Mouse (Mus musculus) NIH3T3 (cell line): ENCODE data around the gene Polr3h.

ENCODE experiments used
- DNase-seq: peaks from one replicate; pipeline ENCODE4 v3.0.0-alpha.2; 2012; ENCODE audit warnings: low read depth

Gene Polr3h

DNA sequence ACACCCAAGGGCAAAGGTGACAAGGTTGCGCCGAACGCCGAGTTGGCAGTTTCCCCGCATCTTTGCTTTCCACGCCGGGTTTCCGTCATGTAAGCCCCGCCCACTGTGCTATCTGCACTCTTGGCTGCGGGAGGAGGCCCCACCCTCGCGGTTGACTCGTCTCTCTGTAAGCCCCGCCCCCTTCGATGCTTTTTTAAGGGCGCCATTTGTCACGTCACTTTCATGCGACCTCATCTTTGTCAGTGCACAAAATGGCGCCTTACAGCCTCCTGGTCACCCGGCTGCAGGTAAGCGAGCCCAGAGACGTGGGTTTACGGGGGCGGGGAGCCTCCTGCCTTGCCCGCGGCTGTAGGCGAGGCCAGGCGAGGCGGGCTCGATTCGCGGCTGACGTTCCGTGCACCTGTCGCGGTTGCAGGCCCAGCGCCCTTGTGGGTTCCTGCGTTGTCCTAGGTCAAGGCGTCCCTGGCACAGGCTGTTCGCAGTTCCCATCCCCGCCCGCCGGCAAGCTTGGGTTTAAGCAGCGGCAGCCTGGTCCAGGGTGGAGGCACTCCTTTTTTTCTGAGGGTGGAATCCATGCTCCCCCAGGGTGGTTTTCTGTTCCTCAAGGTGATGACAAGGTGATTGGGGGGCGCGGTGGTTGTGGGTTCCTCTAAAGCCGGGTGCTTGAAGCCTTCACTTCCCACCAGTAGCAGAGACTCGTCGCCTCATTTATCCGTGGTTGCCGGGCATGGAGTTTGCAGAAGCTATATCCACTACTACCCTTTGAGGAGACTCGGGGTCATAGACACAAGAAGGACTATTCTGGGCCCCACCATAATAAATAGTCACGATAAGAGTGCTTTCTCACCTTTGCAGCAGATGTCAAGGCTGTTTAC is 53.5 kb downstream of the Polr3h start, which contains the start of gene Aco2:
TSS of gene Aco2 (plus strand) at position 48 of the 875 bp plus-strand sequence.
- DNase-seq = peak; percentile 100

DNA sequence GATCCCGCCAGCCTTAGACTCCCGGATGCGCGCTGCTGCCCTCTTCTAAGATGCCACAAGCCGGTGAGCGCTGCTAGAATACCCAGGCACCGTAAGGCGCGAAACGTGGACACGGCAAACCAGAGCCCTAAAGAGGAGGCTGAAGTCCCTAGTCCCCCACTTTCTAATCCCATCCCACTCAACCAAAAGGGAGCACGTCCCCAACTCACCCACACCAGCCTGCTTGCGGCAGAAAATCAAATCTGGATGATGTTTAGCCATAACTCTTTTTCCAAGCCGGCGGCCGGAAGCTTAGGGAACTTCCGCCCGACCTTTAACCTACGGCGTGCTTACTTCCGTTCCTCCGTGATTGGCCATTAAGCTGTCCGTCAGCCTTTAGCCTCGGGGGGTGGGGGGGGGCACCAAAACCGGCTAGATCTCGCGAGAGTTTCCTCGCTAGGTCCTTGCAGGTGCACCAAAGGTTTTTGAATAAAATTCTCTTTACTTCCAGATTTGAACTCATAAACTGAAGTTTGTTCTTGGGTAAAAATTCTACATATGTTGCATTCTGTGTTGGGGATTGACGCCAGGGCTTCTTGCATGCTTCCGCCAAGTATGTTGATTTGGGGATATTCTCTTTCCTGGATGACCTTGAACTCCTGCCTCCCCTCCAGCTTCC is 54.3 kb downstream of the Polr3h start, which contains the start of gene Phf5a:
TSS of gene Phf5a (minus strand) at position 308 of the 658 bp plus-strand sequence.
- DNase-seq = peak; percentile 98

DNA sequence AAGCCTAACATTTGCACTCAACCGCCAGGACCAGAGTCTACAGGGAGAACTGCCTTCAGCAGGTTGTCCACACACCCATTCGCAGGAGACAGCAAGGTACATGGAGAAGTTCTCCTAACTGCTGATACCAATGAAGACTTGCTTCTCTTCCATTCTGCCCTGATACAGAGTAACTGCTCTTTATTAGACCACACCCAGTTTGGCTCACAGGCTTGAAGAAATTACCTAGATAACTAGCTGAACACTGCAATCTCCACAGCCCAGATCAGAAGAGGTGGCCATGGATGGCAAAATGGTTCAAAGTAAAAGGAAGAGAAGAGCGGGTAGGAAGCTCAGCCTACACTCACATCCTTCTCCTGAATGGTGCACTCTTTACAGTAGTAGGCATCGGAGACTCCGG is 56.1 kb downstream of the Polr3h start:
- no peak for DNase-seq

DNA sequence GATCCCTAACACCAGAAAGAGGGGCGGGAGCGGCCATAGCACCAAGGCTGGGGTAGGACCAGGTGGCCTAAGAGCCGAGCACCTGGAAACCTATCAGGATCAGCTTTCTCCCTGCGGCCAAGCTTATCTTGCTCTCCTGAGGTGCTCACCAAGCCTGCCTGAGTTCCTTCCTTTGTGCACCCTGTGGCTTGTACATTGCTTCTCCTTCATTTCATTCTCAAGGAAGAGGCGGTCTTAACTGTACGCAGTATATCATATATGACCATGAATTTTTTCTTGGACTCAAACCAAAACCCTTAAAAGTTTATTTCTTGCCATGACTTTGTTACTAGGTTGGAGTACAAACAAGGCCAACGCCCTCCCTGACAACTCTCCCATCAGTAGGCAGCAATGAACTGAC is 61.8 kb downstream of the Polr3h start:
- no peak for DNase-seq

DNA sequence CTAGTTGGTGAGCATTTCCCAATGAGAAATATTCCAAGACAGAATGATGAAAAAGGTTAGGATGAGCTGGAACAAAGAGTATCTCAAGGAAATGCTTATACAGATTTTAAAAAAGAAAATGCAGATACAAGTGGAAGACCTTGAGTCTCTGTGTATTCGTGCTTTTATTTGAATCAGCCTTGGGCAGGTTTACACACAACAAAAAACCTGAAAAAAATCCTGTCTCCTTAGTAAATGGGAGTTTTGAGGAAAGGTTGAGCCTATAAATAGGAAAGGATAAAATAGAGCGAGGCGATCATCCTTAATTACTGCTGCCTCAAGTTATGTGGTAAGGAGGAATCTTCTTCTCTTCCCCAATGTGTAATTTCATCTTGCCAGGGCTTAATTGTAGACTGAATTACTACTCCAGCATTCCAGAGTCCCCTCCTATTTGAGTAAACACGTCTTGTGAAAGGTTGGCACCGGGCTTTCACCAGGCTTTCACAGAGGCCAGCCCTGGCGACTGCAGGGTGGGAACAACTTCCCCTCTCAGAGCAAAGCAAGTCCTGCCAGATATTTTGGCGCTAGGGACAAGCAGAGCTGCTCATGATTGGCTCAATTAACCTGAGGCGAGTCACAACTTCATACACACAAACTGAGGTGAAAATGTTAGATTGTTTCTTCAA is 65.4 kb downstream of the Polr3h start:
- peak; percentile 41 for DNase-seq

DNA sequence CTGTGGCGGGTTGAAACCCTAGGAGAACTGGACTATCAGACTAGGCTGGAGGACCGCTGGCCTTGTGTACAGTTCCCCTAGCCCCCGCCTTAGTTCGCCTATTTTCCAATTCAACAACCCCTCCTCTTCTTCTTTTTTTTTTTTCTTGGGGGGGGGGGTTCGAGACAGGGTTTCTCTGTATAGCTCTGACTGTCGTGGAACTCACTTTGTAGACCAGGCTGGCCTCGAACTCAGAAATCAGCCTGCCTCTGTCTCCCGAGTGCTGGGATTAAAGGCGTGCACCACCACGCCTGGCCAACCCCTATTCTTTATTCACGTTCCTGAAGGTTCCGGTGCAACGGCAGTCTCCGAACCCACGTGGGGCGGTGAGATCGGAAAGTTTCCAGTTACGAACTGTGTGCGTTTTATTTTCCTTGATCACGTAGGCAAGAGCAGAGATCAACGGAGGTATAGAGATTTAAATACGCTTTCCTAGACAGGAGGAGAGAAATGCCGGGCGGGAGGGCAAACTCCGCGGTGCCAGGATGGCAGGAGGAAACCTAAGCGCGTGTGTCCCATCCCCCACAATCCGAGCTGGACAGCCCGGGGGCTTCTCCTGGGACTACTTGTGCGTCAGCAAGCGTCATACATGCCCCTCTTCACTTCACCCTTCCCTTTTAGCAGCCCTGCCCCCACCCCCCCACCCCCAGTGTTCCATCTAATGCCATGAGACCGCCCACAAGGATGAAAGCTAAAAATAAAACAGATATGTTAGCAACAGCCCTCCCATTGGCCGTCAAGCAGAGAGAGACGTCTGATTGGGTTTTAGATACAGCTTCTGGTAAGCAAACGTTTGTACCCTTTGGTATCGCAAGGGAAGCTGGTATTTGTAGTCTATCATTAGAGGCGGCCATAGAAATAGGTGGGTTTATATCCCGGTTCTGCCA is 66.4 kb downstream of the Polr3h start:
- peak; percentile 95 for DNase-seq

DNA sequence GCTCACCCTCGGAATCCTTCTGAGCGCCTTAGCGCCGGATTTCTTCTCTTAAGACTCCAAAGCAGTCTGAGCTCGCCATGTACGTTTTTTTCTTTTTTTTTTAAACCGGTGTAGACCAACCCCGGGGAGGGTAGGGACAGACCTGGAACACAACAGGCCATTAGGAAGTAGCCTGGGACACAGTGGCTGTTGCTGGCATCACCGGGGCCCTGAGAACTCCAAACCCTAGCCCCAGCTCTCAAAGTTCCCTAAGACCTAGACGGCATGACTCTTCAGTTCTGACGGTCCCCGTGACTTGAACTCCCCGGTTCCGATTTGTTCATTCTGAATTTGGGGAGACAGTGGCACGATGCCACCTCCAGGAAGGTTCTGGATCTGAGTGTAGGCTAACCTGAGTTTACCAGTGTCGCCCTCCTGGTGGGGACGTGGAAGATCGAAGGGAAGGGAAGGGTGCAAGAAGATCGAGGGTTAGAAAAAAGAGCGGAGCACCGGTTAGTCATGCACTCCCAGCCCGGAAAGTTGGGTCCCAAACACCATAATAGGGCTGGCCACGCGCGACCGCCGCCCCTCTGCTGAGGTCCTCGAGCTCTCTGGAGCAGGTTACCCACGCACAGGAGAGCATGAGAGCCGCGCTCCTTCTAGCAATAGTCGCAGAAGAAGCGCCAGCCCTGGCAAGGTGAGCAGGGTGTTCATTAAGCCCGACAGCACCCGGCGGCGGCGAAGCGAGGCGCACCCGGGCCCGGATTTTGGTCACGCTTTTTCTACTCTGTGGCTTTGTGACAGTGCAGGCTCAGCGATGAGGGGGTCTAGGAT is 67.3 kb downstream of the Polr3h start, which contains the start of gene Tob2:
TSS of gene Tob2 (minus strand) at position 280 of the 813 bp plus-strand sequence.
- peak; percentile 80 for DNase-seq

DNA sequence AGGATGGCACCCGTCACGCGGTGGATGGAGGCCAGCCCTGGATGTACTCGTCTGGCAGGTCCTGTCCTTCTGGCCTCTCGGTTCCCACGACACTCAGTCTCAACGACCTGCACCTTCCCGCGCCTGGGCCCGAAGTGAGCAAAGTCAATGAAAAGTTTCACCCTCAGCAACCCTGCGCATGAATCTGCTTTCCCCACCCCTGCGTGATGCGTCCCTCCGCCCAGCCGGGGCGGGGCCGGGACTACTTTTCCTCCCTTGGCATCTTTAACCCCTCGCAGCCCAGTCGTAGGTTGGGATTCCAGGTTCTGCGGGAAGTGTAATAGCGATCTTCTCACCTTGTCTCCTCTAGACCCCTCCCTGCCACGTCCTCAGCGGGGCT is 67.9 kb downstream of the Polr3h start:
- DNase-seq = peak; percentile 94

DNA sequence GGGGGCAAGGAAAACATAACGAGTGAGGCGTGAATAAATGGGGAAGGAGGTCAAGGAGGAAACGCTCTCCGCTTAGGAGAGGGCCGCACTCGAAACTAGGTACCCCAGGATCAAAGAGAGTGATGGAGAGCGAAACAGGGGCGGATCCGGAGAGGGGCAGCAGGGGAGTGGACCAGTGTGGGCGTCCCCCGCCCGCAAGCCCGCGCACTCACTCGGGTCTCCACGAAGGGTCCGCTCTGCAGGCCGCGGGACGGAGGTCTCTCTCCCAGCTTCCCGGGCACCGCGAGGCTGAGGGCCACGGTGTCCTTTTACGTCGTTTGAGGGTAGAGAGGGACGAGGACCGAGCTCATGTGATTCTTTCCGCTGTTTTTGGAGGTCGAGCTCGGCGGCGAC is 68.3 kb downstream of the Polr3h start:
- peak; percentile 55 for DNase-seq

DNA sequence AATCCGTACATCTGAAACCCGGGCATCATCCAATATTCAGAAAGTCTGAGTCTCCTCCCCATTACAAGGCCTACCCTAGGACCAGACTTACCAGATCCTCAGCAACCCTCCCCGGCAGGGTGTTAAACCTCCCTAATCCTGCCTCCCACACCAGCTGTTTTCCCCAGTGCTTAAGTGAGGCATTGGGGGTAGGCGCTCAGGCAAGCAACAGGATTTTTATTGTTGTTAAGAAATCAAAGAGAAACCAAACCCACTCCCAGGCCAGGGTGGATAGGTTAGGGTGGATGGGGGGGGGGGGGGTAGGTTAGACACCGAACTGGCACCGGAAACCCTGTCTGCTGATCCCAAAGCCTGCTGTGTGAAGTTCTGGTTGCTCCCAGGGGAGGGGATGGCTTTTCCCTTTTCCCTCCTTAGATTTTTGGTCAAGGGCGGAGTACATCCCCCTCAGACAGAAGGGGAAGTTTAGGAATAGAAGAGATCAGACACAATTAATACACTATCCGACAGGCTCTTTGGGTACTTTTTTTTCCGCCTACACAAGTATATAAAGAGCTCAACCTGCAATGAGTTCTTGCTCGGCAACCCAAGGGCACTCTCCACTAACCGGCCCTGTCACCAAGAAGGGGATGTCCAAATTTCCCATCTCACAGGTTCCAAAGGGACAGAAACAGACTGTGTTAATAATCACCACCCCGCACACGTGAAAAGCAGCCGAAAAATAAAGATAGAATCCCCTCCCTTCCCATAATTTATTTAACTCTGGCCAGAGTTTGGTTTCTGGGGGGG is 68.9 kb downstream of the Polr3h start:
- peak; percentile 34 for DNase-seq

DNA sequence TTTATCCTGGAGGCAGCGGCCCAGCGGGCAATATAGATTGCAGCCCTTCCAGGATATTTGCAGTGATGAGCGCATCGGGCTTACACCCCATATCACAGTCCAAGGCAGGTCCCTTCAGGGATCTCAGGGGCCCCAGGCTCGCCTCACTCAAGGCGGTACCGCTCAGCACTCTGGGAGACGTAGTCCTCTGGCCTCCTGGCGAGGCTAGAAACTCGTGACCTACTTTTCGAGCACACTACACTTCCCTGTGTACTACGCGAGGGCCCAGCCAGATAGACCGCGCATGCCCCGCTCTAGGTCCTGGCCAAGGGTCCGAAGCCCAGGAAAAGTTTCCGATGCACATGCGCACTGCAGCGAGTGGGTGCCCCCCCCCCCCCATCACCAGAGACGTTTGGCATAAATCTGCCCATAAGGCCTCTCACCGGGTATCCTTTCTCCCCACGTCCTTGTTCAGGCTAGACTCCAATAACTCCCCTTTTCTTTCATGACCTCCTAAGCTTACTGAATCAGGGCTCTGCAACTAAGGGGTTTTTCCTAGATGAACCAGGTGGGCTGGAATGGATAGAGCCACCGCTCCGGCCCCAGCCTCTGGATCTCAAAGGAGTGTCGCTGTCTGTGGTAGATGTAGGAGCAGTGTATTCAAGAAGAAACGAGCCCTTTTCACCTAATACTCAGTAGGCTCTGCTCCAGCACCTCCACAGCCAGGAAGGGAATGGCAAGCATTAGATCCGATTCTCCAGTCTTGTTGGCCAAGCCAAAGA is 69.8 kb downstream of the Polr3h start:
- DNase-seq = peak; percentile 95

DNA sequence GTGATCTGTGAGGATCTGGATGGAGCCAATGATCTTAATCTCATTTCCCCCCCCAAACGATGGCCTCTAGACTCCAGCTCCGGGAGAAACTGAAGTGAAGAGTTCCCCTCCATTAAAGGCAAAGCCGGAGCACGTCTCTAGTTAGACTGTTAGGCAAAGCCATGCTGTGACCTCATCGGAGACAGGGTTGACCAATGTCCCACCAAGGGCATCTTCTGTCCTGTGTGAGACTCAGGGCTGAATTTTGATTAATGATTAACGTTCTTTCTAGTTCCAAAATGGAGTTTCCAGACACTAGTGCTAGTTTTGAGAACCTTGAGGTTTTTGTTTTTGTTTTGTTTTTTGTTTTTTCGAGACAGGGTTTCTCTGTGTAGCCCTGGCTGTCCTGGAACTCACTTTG is 73.0 kb downstream of the Polr3h start:
- DNase-seq = no peak

DNA sequence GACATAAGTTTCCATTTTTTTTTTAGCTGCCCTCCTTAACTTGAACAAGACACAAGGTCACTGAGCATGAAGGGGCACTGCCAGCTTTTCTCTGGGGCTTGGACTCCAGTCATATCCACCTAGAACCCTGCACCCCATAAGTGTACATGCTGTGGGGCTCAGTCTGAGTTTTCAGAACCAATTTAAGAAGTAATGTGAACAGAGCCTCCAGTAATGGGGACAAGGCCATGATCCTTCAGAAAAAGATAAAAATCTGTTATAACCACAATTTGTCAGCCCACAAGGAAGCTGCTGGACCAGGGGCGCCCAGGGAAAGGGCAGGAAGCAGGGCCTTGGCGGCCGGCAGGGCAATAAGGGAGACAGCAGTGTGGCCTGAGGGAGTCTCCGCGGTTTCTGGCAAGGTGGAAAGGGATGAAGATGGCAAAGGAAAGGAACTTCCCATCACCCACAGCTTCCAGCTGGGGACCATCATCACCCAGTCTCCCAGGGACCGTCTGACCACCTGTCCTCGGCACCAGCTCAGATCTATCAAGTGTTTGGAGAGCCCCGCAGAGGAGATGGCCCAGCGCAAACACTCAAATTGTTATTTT is 73.5 kb downstream of the Polr3h start:
- no peak for DNase-seq

DNA sequence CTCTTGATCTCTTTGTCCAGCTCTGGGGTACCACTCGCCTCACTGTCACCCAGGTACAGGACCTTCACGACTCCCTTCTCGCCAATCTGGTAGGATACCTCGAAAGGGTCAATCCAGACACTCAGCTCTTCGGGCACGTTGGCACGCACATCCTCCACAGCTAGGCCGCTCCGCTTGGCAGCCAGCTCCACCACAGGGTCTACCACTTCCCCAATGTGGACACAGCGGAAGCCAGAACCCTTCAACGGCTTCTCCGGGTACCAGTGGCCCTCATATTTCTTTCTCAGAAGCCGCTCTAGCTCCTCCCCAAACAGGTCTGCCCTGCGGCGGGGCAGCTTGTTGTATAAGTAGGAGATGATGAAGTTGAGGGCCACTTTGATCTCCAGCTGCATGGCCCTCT is 74.7 kb downstream of the Polr3h start:
- no peak for DNase-seq

DNA sequence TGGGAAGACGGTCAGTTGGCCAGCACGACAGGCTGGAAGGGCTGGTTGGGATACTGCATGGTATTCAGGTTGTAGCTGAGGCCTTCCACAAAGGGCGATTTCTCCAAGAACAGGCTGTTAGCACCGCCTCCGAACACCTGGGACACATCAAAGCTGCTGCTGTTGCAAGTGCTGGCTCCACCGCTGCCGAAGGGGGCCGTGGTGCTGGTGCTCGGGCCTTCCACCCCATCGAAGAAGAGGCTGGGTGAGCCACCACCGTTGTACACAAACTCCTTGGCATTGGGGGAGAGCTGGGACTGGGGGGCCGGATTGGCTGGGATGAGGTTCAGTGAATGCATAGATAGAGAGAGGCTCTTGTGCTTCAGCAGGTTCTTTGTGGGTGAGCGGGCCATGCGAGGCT is 75.3 kb downstream of the Polr3h start:
- DNase-seq = no peak

DNA sequence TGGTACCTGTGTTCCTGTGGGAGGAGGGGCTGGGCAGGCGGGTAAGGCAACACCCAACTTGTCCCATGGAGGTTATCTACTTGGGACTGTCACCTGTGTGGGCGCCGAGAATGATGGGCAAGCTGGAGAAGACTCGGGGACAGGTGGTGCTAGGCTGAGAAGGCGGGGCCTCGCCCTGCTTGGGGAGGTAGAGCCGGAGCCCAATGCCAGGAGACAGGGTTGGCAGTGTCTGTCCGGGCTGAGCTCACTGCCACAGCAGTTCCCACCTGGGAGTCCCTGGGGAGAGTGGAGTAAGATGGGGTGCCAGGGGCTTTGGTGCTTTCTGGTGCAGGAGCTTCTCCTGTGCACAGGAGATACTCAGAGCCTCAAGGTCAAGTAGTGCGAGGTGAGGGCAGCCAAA is 76.9 kb downstream of the Polr3h start:
- no peak for DNase-seq

DNA sequence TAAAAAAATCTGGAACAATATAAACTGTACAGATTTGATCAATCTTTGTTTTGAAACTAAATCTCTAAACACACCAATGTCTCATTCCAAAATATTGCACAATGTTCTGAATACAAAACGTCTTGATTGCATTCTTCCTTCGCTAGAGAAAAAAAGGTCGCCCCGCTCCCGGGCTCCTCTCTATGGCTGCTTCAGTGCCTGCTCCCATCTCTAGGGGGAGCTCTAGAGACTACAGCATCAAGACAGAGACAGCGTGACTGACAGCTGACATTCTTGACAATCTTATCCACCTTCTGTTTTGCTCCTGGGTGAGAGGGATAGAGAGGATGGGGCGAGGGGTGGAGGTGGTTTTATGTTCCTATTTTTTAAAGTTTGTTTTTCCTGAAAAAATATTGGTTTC is 77.7 kb downstream of the Polr3h start:
- peak; percentile 82 for DNase-seq

DNA sequence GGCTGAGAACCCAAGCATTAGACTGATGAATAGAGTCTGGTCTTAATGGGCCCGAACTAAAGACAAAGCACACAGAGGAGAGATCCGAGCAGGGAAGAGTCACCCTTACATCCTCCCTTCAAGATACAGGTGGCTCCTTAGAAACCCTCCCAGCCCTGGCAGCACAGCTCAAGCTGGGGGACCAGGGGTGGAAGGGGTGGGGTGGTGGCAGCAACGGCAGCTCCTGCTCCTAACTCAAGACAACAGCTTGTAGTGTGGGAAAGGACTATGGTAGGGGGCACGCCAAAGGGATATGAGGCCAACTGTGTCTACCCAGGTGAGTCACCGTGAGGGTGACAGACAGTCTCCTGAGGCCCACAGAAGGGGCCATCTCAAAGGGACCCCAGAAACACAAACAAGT is 78.2 kb downstream of the Polr3h start:
- DNase-seq = no peak

DNA sequence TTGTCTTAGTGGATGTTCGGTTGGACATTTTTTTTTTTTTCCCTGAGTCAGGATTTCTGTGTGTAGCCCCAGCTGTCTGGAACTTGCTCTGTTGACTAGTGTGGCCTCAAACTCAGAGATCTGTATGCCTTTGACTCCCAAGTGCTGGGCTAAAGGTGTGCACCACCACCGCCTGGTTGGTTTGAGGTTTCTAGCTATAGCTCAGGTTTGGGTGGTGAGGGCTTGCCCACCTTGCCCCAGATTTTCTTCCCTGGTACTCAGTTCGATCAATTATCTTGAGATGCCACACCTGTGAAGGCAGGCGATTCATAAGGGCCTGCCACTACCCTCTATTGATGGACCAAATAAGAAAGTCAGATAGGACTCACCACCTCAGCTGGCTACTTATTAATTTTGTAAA is 78.9 kb downstream of the Polr3h start:
- DNase-seq = no peak
